Mouse (Mus musculus): ENCODE data around the gene Cpped1. TPM values are rescaled to one million over a fixed set of nuclear protein-coding genes. Genes with fewer than 3 reads are reported as not detected.

Cpped1 gene
- polyA plus RNA-seq, 1 experiment from 2014 or later = 37.3 TPM

DNA sequence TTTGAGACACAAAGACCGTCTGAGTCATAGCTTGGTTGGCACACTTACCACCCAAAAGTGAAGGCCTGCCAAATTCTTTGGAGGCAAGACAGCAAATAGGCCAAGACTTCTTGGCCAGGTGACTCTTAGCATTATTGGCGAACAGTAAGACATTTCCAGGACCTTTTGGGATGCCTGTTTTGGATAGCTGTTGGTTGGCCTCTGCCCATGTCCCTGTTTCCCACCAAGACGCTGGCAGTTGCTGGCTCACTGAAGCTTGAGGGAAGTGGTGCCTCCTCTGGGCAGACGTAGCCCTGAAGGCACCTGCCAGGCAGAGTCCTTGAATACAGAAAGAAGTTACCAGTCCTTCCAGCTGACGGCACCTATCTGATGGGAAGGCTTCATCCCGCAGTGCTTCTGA is 8.9 kb downstream of the Cpped1 start:
- Histone ChIP-seq H3K4me3 (ENCODE audit: low read length) (no peak overlapping the region), H3K4me1 (ENCODE audit: control insufficient read depth, insufficient read depth, low read length) (no peaks in the 10 kb centered on the region), H3K36me3 (ENCODE audit: control insufficient read depth, insufficient read depth, low read length) (no peaks in the 10 kb centered on the region), H3K9me3 (ENCODE audit: control insufficient read depth, low read length) (no peaks in the 10 kb centered on the region), H3K9ac (ENCODE audit: low read depth, low read length) (no peak overlapping the region), H3K27ac (ENCODE audit: low read depth, low read length) (no peak overlapping the region), H3K4me2 (replicated peaks; ENCODE audit: low read depth, low read length) (no peak overlapping the region), H3K27me3 (ENCODE audit: control insufficient read depth, insufficient read depth, low read length) (no peaks in the 10 kb centered on the region)
- WGBS = 95% methylated on average over 6 of the region's 6 CpGs
- ATAC-seq (ENCODE audit: low FRiP score, low TSS enrichment) = no peak

DNA sequence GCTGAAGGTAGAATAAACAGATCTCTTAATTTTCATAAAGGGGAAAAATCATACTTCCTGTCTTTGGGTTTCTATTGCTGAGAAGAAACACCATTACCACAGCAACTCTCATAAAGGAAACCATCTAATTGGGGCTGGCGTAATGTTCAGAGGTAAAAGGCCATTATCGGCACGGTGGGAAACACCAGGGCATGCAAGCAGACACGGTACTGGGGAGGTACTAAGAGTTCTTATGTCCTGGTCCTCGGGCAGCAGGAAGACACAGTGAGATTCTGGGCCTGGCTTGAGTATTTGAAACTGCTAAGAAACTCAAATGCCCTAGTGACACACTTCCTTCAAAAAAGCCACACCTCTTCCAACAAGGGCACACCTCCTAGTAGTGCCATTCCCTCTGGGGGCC is 12.8 kb downstream of the Cpped1 start:
- Histone ChIP-seq H3K27ac (ENCODE audit: low read depth, low read length) (no peak overlapping the region), H3K9me3 (ENCODE audit: control insufficient read depth, low read length) (no peaks in the 10 kb centered on the region), H3K9ac (ENCODE audit: low read depth, low read length) (no peak overlapping the region), H3K4me1 (ENCODE audit: control insufficient read depth, insufficient read depth, low read length) (no peaks in the 10 kb centered on the region), H3K27me3 (ENCODE audit: control insufficient read depth, insufficient read depth, low read length) (no peaks in the 10 kb centered on the region), H3K4me2 (replicated peaks; ENCODE audit: low read depth, low read length) (no peak overlapping the region), H3K4me3 (ENCODE audit: low read length) (no peak overlapping the region), H3K36me3 (ENCODE audit: control insufficient read depth, insufficient read depth, low read length) (no peaks in the 10 kb centered on the region)
- no peak for ATAC-seq (ENCODE audit: low FRiP score, low TSS enrichment)
- WGBS = 81% methylated on average over 5 of the region's 5 CpGs

DNA sequence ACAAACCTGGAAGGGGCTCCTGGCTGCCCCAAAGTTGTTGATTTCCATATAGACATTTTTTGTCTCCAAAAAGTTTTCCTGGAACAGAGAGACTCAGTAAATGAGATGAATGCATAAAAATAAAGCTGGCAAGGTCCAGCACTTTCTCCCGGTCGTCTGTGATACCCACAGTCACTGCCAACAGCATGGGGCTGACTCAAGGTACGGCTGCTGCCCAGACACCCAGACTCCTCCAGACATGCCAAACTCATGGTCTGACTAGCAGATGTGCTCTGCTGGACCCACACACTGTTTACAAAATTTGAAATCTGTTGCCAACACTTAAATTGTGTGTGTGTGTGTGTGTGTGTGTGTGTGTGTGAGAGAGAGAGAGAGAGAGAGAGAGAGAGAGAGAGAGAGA is 14.4 kb downstream of the Cpped1 start:
- Histone ChIP-seq H3K27ac (ENCODE audit: low read depth, low read length) (no peak overlapping the region), H3K27me3 (ENCODE audit: control insufficient read depth, insufficient read depth, low read length) (no peaks in the 10 kb centered on the region), H3K9me3 (ENCODE audit: control insufficient read depth, low read length) (no peaks in the 10 kb centered on the region), H3K4me2 (replicated peaks; ENCODE audit: low read depth, low read length) (no peak overlapping the region), H3K9ac (ENCODE audit: low read depth, low read length) (no peak overlapping the region), H3K4me1 (ENCODE audit: control insufficient read depth, insufficient read depth, low read length) (no peaks in the 10 kb centered on the region), H3K36me3 (ENCODE audit: control insufficient read depth, insufficient read depth, low read length) (no peaks in the 10 kb centered on the region), H3K4me3 (ENCODE audit: low read length) (no peak overlapping the region)
- WGBS = 91% methylated on average over 3 of the region's 3 CpGs
- no peak for ATAC-seq (ENCODE audit: low FRiP score, low TSS enrichment)

DNA sequence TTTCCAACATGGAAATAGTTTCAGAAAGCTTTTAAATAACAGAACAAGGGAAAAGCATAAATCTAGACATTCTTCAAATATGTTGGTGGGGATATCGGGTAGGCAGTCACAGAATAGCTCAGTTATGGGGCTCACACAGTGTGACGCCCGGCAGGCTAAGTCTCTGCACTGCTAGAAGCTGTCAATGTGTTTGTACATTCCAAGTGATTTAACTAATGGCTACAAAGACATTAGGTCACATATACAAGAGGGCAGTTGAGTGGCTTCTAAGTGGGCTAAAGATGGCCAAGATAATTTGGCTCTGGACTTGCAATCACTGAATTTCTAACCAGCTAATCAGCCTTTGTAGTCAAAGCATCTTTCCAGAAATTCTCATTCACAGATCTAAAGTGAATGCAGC is 19.1 kb downstream of the Cpped1 start:
- Histone ChIP-seq H3K4me2 (replicated peaks; ENCODE audit: low read depth, low read length) (no peak overlapping the region), H3K4me3 (ENCODE audit: low read length) (no peak overlapping the region), H3K9ac (ENCODE audit: low read depth, low read length) (no peak overlapping the region), H3K9me3 (ENCODE audit: control insufficient read depth, low read length) (no peaks in the 10 kb centered on the region), H3K27ac (ENCODE audit: low read depth, low read length) (no peak overlapping the region), H3K27me3 (ENCODE audit: control insufficient read depth, insufficient read depth, low read length) (no peaks in the 10 kb centered on the region), H3K4me1 (ENCODE audit: control insufficient read depth, insufficient read depth, low read length) (no peaks in the 10 kb centered on the region), H3K36me3 (ENCODE audit: control insufficient read depth, insufficient read depth, low read length) (peaks cover 6% of the 10 kb centered on the region; the same call in 1 of the 2 replicates)
- WGBS = 42% methylated on average over 3 of the region's 3 CpGs
- ATAC-seq (ENCODE audit: low FRiP score, low TSS enrichment) = no peak

DNA sequence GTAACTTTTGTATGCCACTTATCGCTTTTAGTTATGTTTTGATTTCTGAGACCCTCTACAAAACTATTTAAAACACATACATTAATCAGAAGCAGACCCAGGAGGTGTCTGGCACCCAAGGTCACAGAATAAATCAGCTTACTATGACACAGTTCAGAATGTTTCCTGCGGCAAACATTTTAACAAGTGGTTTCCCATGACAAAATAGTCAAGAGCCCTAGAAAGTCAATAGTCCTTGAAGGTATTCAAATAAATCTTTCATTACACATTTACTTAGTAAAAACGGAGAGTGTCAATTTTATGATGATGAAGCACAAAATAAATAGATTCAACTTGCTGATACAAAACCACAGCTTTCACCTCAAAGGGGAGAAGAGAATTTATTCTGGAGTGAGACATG is 19.5 kb downstream of the Cpped1 start:
- no peaks in the 10 kb centered on the region for H3K27me3 ChIP-seq (ENCODE audit: control insufficient read depth, insufficient read depth, low read length)
- H3K4me1 ChIP-seq (ENCODE audit: control insufficient read depth, insufficient read depth, low read length) = no peaks in the 10 kb centered on the region
- H3K9ac ChIP-seq (ENCODE audit: low read depth, low read length) = no peak overlapping the region
- H3K36me3 ChIP-seq (ENCODE audit: control insufficient read depth, insufficient read depth, low read length) = peaks cover 10% of the 10 kb centered on the region; the same call in 1 of the 2 replicates
- H3K4me2 ChIP-seq (replicated peaks; ENCODE audit: low read depth, low read length) = no peak overlapping the region
- H3K4me3 ChIP-seq (ENCODE audit: low read length) = no peak overlapping the region
- no peak overlapping the region for H3K27ac ChIP-seq (ENCODE audit: low read depth, low read length)
- ATAC-seq (ENCODE audit: low FRiP score, low TSS enrichment) = no peak
- WGBS = 34% methylated on average over 3 of the region's 3 CpGs
- H3K9me3 ChIP-seq (ENCODE audit: control insufficient read depth, low read length) = no peaks in the 10 kb centered on the region

DNA sequence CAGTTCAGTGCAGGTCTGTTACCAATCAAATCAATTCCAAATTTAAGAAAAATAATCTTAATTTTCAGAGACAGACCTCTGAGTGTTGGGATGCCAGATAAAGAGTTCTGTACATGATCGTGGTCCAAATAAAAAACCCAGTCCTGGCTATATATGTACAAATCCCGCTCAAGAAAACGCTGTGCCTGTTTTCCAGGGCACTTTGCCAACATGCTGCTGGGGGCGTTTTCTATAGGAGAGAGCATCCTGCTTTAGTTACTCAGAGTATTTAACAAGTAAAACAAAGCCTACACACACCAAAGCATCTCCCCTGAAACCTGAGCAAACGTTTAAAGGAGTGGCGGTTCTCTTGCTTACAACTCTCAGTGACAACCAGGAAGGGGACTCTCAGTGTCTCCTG is 27.4 kb downstream of the Cpped1 start:
- no peak overlapping the region for H3K27ac ChIP-seq (ENCODE audit: low read depth, low read length)
- H3K4me2 ChIP-seq (replicated peaks; ENCODE audit: low read depth, low read length) = no peak overlapping the region
- no peaks in the 10 kb centered on the region for H3K4me1 ChIP-seq (ENCODE audit: control insufficient read depth, insufficient read depth, low read length)
- H3K9ac ChIP-seq (ENCODE audit: low read depth, low read length) = no peak overlapping the region
- H3K4me3 ChIP-seq (ENCODE audit: low read length) = no peak overlapping the region
- no peaks in the 10 kb centered on the region for H3K9me3 ChIP-seq (ENCODE audit: control insufficient read depth, low read length)
- no peaks in the 10 kb centered on the region for H3K27me3 ChIP-seq (ENCODE audit: control insufficient read depth, insufficient read depth, low read length)
- peaks cover 11% of the 10 kb centered on the region; the same call in 1 of the 2 replicates for H3K36me3 ChIP-seq (ENCODE audit: control insufficient read depth, insufficient read depth, low read length)
- WGBS = 69% methylated on average over 6 of the region's 6 CpGs
- ATAC-seq (ENCODE audit: low FRiP score, low TSS enrichment) = no peak

DNA sequence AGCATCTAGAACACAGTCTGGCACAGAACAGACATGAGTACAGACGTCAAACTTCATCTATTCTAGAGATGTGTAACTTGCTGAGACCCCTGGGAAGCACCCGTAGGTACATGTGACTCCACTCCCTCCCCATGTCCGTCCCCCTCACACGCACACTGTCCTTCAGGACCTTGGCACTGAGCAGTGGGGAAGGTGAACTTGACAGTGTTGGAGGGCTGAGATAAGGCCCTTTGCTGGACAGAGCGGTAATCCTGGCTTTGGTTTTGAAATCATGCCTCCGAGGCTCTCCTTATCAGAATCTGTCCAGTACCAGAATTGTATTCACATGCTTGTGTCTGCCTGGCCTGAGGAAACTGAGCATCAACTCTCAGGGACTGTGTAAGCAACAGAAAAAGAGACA is 28.8 kb downstream of the Cpped1 start:
- H3K27me3 ChIP-seq (ENCODE audit: control insufficient read depth, insufficient read depth, low read length) = no peaks in the 10 kb centered on the region
- no peaks in the 10 kb centered on the region for H3K4me1 ChIP-seq (ENCODE audit: control insufficient read depth, insufficient read depth, low read length)
- H3K4me2 ChIP-seq (replicated peaks; ENCODE audit: low read depth, low read length) = no peak overlapping the region
- no peak overlapping the region for H3K27ac ChIP-seq (ENCODE audit: low read depth, low read length)
- 97% methylated on average over 6 of the region's 6 CpGs for WGBS
- ATAC-seq (ENCODE audit: low FRiP score, low TSS enrichment) = no peak
- peaks cover 8% of the 10 kb centered on the region; the same call in 1 of the 2 replicates for H3K36me3 ChIP-seq (ENCODE audit: control insufficient read depth, insufficient read depth, low read length)
- no peaks in the 10 kb centered on the region for H3K9me3 ChIP-seq (ENCODE audit: control insufficient read depth, low read length)
- H3K9ac ChIP-seq (ENCODE audit: low read depth, low read length) = no peak overlapping the region
- no peak overlapping the region for H3K4me3 ChIP-seq (ENCODE audit: low read length)

DNA sequence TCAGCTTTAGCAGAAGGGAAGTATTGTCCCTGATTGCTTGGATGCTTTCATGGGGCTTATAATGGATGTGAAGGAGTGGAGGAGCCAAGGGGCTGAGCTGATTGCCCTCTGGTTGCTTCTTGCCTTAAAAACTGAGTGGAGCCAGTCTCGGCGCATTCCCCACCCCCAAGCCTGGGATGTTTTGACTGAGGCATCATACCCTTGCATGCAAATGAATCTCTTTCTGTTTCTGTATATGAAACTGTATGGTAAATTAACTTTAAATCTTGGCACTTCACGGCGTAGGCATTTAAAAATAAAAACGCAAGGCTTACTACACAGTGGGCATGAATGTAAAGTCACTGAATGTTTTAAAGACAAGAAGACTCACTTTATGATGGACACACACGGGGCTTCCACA is 30.0 kb downstream of the Cpped1 start:
- H3K4me2 ChIP-seq (replicated peaks; ENCODE audit: low read depth, low read length) = no peak overlapping the region
- H3K4me1 ChIP-seq (ENCODE audit: control insufficient read depth, insufficient read depth, low read length) = no peaks in the 10 kb centered on the region
- no peak for ATAC-seq (ENCODE audit: low FRiP score, low TSS enrichment)
- H3K9me3 ChIP-seq (ENCODE audit: control insufficient read depth, low read length) = no peaks in the 10 kb centered on the region
- WGBS = 93% methylated on average over 6 of the region's 6 CpGs
- H3K4me3 ChIP-seq (ENCODE audit: low read length) = no peak overlapping the region
- H3K27ac ChIP-seq (ENCODE audit: low read depth, low read length) = no peak overlapping the region
- 0 out of 2 replicates have a peak, but pooled peaks cover 3% of the 10 kb centered on the region for H3K36me3 ChIP-seq (ENCODE audit: control insufficient read depth, insufficient read depth, low read length)
- no peaks in the 10 kb centered on the region for H3K27me3 ChIP-seq (ENCODE audit: control insufficient read depth, insufficient read depth, low read length)
- H3K9ac ChIP-seq (ENCODE audit: low read depth, low read length) = no peak overlapping the region

DNA sequence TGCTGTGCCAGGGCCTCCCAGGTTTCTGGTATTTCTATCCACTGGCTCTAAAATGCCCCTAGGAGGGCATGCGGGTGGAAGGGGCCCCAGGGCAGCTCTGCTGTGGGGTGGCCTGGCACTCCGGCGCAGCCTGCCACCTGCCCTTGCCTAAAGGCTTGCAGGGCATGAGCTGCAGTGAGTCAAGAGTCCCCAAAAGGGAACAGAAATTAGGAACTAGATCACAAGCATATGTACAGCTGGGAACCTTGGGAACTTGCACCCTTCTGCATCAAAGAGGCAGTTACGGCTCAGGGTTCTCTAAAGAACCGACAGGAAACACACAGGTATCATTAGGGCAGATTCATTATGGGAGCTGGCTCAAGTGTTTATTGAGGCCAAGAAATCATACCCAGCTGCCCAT is 34.0 kb downstream of the Cpped1 start:
- ATAC-seq (ENCODE audit: low FRiP score, low TSS enrichment) = no peak
- H3K27ac ChIP-seq (ENCODE audit: low read depth, low read length) = no peak overlapping the region
- H3K9me3 ChIP-seq (ENCODE audit: control insufficient read depth, low read length) = no peaks in the 10 kb centered on the region
- no peak overlapping the region for H3K4me3 ChIP-seq (ENCODE audit: low read length)
- H3K4me1 ChIP-seq (ENCODE audit: control insufficient read depth, insufficient read depth, low read length) = no peaks in the 10 kb centered on the region
- no peak overlapping the region for H3K4me2 ChIP-seq (replicated peaks; ENCODE audit: low read depth, low read length)
- H3K36me3 ChIP-seq (ENCODE audit: control insufficient read depth, insufficient read depth, low read length) = 0 out of 2 replicates have a peak, but pooled peaks cover 3% of the 10 kb centered on the region
- 83% methylated on average over 5 of the region's 5 CpGs for WGBS
- H3K27me3 ChIP-seq (ENCODE audit: control insufficient read depth, insufficient read depth, low read length) = no peaks in the 10 kb centered on the region
- H3K9ac ChIP-seq (ENCODE audit: low read depth, low read length) = no peak overlapping the region

DNA sequence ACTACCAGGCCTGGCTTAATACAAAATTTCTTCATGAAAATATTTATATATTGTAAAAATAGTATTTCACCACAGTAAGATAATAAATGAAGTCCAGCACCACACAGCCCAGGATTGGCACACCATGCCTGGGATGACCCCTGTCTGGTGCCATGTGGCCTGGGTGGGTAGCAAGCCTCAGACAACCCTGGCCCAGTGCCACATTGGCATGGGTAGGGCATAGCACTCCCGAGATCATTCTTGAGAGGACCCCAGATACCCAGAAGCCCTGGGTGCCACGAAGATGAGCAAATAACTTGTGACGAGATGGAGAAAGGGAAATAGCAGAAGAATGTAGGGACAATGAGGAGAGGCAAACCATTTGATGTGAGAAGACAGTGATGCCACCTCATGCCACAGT is 36.0 kb downstream of the Cpped1 start:
- no peaks in the 10 kb centered on the region for H3K36me3 ChIP-seq (ENCODE audit: control insufficient read depth, insufficient read depth, low read length)
- no peaks in the 10 kb centered on the region for H3K9me3 ChIP-seq (ENCODE audit: control insufficient read depth, low read length)
- 97% methylated on average over 3 of the region's 3 CpGs for WGBS
- no peak overlapping the region for H3K27ac ChIP-seq (ENCODE audit: low read depth, low read length)
- H3K9ac ChIP-seq (ENCODE audit: low read depth, low read length) = no peak overlapping the region
- ATAC-seq (ENCODE audit: low FRiP score, low TSS enrichment) = no peak
- no peaks in the 10 kb centered on the region for H3K27me3 ChIP-seq (ENCODE audit: control insufficient read depth, insufficient read depth, low read length)
- H3K4me2 ChIP-seq (replicated peaks; ENCODE audit: low read depth, low read length) = no peak overlapping the region
- no peak overlapping the region for H3K4me3 ChIP-seq (ENCODE audit: low read length)
- H3K4me1 ChIP-seq (ENCODE audit: control insufficient read depth, insufficient read depth, low read length) = no peaks in the 10 kb centered on the region
